Mouse (Mus musculus) C2C12 (cell line): ENCODE data around the gene Golim4.

Source experiments
- CEBPB ChIP-seq: IDR thresholded peaks from one replicate; pipeline ENCODE4 v1.6.1; 2011; ENCODE audit warnings: low read depth, mild to moderate bottlenecking, control low read depth, moderate library complexity
- CTCF ChIP-seq: IDR thresholded peaks from one replicate; pipeline ENCODE4 v1.5.1; 2011; ENCODE audit not compliant: control insufficient read depth, insufficient read depth, insufficient read length
- FOSL1 ChIP-seq: IDR thresholded peaks from one replicate; pipeline ENCODE4 v1.8.0; 2011; ENCODE audit warnings: mild to moderate bottlenecking, low read length; ENCODE audit not compliant: poor library complexity, insufficient read depth, severe bottlenecking
- MAX ChIP-seq: IDR thresholded peaks from one replicate; pipeline ENCODE4 v1.6.1; 2011; ENCODE audit warnings: mild to moderate bottlenecking, control low read depth
- MYOD1 ChIP-seq: IDR thresholded peaks from one replicate; pipeline ENCODE4 v1.6.1; 2011; ENCODE audit warnings: low read depth; ENCODE audit not compliant: control insufficient read depth, insufficient read length
- MYOG ChIP-seq: IDR thresholded peaks from one replicate; pipeline ENCODE4 v1.6.1; 2011; ENCODE audit not compliant: control insufficient read depth, insufficient read length; ENCODE audit errors: extremely low read depth
- USF1 ChIP-seq: IDR thresholded peaks from one replicate; pipeline ENCODE4 v1.6.1; 2011; ENCODE audit warnings: low read depth, mild to moderate bottlenecking, control low read depth, moderate library complexity

- no peak for TF ChIP-seq MYOD1
- TF ChIP-seq MYOG, result no peak
- TF ChIP-seq CTCF, result no peak
- no peak for TF ChIP-seq USF1
- TF ChIP-seq MAX, result no peak
- TF ChIP-seq FOSL1, result no peak
- no peak for TF ChIP-seq CEBPB
Measured at GRCm38 (mm10) chr3:76000481-76000880, 43.7 kb upstream of the Golim4 start.
